Mouse (Mus musculus): ENCODE results near the gene Olfr1392.

Gene Olfr1392

GRCm38 (mm10) chr11:49252048-49252447, 33.0 kb upstream of the Olfr1392 start:
- no peak for DNase-seq (ENCODE audit: low read depth, low spot score)

GRCm38 (mm10) chr11:49253035-49253434, 32.0 kb upstream of the Olfr1392 start:
- no peak for DNase-seq (ENCODE audit: low read depth, low spot score)

- no peak for DNase-seq (ENCODE audit: low read depth, low spot score)
Measured at GRCm38 (mm10) chr11:49259296-49259695, 25.8 kb upstream of the Olfr1392 start.

DNA sequence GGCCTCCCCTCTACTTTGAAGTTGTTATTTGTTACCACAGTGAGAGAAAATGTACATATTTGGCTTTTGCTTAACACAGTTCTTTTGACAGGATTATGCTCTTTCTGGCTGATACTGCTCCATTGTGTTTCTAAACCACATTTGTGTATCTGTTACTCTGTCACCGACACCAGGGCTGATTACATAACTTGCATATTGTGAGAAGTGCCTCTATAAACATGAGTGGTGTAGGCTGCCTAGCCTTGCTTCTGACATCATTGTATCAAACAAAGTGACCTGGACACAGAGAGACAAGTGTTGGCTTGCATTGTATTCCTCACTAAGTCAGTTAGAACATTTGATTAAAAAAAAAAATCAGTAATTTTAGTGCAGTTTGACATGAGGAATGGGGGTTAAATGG, 25.3 kb upstream of the Olfr1392 start:
- DNase-seq (ENCODE audit: low read depth, low spot score), result no peak

DNA sequence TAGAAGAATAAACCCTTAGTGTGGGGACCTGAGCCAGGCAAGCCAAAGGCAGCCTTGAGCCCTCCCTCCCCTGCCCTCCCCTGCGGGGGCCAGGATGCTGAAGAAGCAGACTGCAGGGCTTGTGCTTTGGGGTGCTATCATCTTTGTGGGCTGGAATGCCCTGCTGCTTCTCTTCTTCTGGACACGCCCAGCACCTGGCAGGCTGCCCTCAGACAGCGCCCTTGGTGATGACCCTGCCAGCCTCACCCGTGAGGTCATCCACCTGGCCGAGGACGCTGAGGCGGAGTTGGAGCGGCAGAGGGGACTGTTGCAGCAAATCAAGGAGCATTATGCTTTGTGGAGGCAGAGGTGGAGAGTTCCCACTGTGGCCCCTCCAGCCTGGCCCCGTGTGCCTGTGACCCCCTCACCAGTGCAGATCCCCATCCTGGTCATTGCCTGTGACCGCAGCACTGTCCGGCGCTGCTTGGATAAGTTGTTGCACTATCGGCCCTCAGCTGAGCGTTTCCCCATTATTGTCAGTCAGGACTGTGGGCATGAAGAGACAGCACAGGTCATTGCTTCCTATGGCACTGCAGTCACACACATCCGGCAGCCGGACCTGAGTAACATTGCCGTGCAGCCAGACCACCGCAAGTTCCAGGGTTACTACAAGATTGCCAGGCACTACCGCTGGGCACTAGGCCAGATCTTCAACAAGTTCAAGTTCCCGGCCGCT, 24.3 kb upstream of the Olfr1392 start:
- DNase-seq (ENCODE audit: low read depth, low spot score), result no peak

DNA sequence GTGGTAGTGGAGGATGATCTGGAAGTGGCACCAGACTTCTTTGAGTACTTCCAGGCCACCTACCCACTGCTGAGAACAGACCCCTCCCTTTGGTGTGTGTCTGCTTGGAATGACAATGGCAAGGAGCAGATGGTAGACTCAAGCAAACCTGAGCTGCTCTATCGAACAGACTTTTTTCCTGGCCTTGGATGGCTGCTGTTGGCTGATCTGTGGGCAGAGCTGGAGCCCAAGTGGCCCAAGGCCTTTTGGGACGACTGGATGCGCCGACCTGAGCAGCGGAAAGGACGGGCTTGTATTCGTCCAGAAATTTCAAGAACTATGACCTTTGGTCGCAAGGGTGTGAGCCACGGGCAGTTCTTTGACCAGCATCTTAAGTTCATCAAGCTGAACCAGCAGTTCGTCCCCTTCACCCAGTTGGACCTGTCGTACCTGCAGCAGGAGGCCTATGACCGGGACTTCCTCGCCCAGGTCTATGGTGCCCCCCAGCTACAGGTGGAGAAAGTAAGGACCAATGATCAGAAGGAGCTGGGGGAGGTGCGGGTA, 23.7 kb upstream of the Olfr1392 start:
- DNase-seq (ENCODE audit: low read depth, low spot score), result peak; percentile 60

GRCm38 (mm10) chr11:49262286-49262685, 22.8 kb upstream of the Olfr1392 start:
- DNase-seq (ENCODE audit: low read depth, low spot score), result no peak

DNA sequence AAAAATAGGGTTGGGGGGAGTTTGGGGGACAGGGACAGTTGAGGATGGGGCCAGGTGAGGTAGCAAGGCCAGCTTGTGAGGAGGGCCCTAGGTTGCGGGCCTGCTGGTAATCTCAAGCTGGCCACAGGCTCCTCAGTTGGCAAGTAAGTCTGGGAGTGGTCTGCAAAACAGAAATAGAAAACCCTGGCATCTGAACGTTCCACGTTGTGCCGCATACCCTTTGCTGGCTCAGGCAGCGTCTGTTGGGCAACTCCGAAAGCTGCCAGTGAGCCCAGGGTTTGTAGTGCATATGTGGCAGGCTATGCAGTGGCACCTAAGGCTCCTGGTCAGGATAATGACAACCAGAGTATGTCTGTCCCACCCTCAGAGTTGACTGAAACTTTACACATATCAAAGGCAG, 21.9 kb upstream of the Olfr1392 start:
- no peak for DNase-seq (ENCODE audit: low read depth, low spot score)

DNA sequence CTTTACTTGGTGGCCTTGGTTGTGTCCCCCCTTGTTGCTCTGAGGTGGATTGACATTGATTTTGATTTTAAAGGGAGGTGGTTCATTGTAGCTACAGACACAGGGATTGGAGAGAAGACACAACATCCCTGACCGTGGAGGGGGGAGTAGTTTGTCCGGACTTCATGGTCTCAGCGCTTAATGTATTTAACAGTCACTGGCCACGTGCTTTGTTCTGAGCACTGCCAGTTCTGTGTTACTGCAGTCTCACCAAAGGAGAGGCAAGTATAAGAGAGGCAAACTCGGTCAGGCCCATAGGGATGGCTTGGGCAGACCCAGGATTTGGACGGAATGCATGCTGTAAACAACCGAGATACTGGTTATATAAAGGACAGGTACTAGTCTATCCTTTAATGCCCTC, 21.0 kb upstream of the Olfr1392 start:
- DNase-seq (ENCODE audit: low read depth, low spot score), result no peak

DNA sequence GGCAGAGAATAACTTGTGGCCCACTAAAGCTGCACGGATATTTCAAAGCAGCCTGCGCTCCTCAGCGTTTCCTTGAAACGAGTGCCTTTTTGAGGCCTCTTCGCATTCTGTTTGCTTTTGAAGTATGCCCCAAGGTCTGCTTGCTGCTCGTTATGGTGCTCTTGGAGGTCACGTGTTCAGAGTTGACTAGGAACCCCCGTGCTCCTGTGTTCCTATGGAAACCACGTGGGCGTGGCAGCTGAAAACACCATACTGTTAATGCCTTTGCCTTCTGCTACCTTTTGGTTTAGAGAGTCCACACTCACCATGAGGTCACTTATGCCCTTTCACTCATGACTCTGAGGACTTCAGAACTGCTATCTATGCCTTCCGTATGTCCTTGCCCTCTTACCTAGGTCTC, 20.5 kb upstream of the Olfr1392 start:
- DNase-seq (ENCODE audit: low read depth, low spot score), result peak; percentile 31

DNA sequence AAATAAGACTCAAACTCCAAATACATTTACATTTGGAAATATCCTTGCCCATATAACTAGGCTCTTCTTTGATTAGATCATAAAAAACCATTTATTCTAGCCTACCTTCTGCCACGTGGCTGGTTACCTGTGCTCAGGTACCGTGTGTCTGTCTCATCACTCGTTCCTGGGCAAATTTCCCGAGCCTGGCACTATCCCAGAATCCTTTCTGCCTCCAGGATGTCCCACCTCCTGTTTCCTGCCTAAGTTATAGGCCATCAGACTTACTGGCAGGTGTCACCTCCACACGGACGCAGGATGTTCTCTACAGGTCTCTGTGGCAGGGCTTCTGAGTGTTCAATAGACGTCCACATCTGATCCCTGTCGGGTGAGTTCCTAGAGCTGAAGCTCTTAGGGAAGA, 20.0 kb upstream of the Olfr1392 start:
- no peak for DNase-seq (ENCODE audit: low read depth, low spot score)

DNA sequence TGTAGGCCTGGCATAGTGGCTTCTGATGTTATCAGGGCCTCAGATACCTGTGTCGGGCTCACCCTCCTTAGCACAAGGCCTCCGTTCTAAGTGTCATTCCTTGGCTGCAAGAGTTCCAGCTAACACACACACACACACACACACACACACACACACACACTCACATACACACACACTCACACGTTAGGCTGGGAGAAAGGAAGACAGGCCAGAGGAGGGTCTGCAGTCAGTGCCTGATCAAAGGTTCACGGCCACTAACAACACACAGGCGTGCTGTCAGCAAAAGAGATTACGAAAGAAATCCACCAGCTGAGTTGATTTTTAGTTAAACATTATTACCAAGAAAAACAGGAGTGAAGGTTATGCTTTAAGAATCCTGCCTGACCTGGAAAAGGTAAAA, 18.4 kb upstream of the Olfr1392 start:
- no peak for DNase-seq (ENCODE audit: low read depth, low spot score)

- no peak for DNase-seq (ENCODE audit: low read depth, low spot score)
Measured at GRCm38 (mm10) chr11:49267316-49267715, 17.8 kb upstream of the Olfr1392 start.

DNA sequence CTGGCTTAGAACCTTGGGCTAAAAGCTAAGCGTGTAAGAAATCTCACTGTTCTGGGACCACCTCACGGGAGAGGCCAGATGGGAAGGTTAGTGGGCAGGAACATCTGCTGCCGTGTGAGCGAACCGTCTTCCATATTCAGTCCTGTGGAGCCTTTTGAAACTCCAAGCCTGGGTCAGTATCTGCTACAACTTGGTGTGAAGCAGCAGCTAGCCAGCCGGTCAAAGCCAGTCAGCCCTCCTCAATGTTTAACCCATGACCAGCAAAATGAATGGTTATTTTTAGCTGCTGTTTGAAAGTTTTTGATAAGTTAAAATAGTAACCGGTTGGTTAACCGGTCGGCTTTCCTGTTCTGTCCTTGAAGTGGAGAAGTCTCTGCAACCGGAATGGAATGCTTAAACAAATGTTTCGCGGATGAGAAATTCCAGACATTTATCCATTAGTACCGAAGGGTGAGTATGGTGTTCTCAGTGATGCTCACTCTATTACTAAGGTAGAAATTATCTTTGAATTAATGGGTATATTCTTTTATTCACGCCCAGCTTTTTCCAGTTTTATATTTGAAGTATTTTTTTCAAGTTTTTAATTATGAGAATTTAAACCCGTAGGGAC, 17.0 kb upstream of the Olfr1392 start:
- DNase-seq (ENCODE audit: low read depth, low spot score), result no peak

DNA sequence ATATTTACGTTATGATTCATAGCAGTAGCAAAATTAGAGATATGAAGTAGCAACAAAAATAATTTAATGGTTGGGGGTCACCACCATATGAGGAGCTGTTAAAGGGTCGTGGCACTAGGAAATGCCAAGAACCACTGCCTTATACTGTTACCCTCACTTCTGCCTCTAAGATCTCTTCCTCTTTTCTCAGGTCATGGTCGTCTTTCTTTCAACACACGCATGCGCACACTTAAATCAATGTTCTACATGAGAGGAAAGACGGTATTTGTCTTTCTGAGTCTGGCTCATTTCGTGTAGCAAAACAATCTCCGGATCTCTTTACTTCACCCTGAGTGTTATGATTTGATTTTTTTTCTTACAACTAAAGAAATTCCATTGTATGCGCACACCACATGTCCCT, 15.3 kb upstream of the Olfr1392 start:
- no peak for DNase-seq (ENCODE audit: low read depth, low spot score)

DNA sequence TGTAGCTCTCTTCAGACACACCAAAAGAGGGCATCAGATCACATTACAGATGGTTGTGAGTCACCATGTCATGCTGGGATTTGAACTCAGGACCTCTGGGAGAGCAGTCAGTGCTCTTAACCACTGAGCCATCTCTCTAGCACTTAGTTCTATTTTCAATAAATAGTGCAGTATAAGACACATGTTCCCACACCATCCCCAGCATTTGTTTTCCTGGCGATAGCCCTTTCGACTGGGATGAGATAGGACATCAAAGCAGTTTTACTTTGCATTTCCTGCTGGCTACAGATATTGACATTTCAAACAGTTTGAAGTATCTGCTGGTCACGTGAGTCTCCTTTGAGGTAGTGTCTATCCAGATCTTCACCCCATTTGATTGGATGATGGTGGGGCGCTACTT, 14.7 kb upstream of the Olfr1392 start:
- DNase-seq (ENCODE audit: low read depth, low spot score), result no peak

GRCm38 (mm10) chr11:49271334-49271733, 13.7 kb upstream of the Olfr1392 start:
- peak; percentile 78 for DNase-seq (ENCODE audit: low read depth, low spot score)

- no peak for DNase-seq (ENCODE audit: low read depth, low spot score)
Measured at GRCm38 (mm10) chr11:49273834-49274519, 11.1 kb upstream of the Olfr1392 start.

DNA sequence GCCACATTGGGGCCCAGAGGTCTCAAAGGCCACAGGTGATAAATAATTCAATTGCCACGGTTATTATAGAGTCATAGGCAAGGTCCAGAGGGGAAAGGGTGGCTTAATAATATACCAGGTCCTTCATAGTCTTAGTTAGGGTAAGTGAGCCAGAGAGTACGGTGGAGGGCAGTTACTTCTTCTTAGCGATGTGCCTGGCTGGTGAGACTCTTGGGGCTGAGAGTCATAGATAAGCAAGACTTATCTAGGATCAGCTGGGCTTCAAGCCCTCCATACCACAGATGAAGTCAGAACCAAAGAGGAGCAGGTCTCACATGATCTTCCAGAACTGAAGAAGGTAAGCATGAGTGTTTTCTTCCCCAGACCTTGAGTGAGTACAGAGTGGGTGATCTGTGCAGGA, 6.9 kb upstream of the Olfr1392 start, which contains the start of gene Olfr1393:
Gene Olfr1393 (plus strand): TSS at position 83 of the 400 bp plus-strand sequence.
- DNase-seq (ENCODE audit: low read depth, low spot score), result no peak

DNA sequence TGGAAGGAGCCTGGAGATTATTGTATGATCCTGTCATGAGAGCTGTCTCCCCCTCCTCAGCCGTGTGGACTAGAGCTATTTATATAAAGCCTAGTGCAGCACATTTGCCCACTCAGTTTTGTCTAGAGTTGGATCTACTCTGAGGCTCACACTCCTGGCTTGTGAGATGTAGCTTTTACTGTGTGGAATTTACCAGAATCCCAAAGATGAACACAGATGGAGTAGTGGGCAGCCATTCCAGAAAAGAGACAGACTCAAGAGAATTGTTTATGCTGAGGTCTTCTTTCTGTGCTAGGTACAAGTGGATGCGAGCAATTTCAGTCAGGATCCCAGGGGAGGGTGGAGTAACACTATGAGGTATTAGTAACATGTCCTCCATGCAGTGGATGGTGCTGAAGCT, 2.2 kb downstream of the Olfr1392 start:
- DNase-seq (ENCODE audit: low read depth, low spot score), result no peak

GRCm38 (mm10) chr11:49292777-49293176, 7.7 kb downstream of the Olfr1392 start:
- DNase-seq (ENCODE audit: low read depth, low spot score), result no peak

GRCm38 (mm10) chr11:49304441-49304840, 19.4 kb downstream of the Olfr1392 start, which contains the start of gene Olfr10:
Gene Olfr10 (plus strand): TSS chr11:49304741.
- DNase-seq (ENCODE audit: low read depth, low spot score), result no peak

DNA sequence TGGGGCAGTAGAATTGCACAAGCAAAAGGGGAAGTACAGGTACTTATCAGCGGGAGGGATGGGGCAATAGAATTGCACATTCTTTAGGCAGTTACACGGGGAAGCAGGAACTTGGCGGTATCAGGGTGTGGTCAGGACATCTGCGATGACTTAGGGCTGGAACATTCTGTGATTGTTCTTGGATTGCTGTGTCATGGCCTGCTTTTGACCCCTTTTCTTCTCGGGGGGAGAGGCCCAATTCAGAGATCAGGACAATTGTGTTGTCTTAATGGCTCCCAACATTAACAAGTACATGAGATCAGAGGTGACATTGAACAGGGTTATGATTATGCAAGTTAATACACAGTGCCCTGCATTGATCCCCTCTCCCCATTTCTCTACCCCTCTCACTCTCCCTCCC, 23.5 kb downstream of the Olfr1392 start:
- peak; percentile 42 for DNase-seq (ENCODE audit: low read depth, low spot score)

All from ES-CJ7 (cell line).